Mouse (Mus musculus) embryonic facial prominence, embryonic 13.5 days (tissue): ENCODE measurements around the gene Simc1. TPM values are rescaled to one million over a fixed set of nuclear protein-coding genes. Genes with fewer than 3 reads are reported as not detected.
A peak's percentile ranks its signal among the peaks of the same experiment; 100 is the strongest.
"Not testable (repeated sequence)": the region's sequence is repeated elsewhere in the genome, so short reads cannot be mapped to it uniquely, and the experiment has no call there.

Experiments used
- ATAC-seq: fragments of 200-750 bp; cut with Nextera tagmentation; 2 replicates; pipeline ENCODE4 v1.8.0; 2017; ENCODE audit warnings: low read depth; ENCODE audit not compliant: insufficient number of reproducible peaks, insufficient read depth, low FRiP score, low TSS enrichment
- H3K27ac ChIP-seq: fragments of 300-500 bp; sonication (generic); 2 replicates; pipeline ENCODE4 v1.5.1; 2015; ENCODE audit warnings: moderate library complexity, mild to moderate bottlenecking, inconsistent platforms
- H3K27me3 ChIP-seq: fragments of 300-500 bp; sonication (generic); 2 replicates; pipeline ENCODE4 v1.6.1; 2015; ENCODE audit warnings: mild to moderate bottlenecking, inconsistent platforms
- H3K36me3 ChIP-seq: fragments of 300-500 bp; sonication (generic); 2 replicates; pipeline ENCODE4 v1.6.1; 2015; ENCODE audit warnings: mild to moderate bottlenecking, inconsistent platforms
- H3K4me1 ChIP-seq: fragments of 300-500 bp; sonication (generic); 2 replicates; pipeline ENCODE4 v1.6.1; 2015; ENCODE audit warnings: inconsistent platforms
- H3K4me2 ChIP-seq: fragments of 300-500 bp; sonication (generic); 2 replicates; pipeline ENCODE4 v1.6.1; 2015; ENCODE audit warnings: moderate library complexity, mild to moderate bottlenecking, inconsistent platforms
- H3K4me3 ChIP-seq: fragments of 300-500 bp; sonication (generic); 2 replicates; pipeline ENCODE4 v1.5.1; 2015; ENCODE audit warnings: mild to moderate bottlenecking, inconsistent platforms
- H3K9ac ChIP-seq: fragments of 300-500 bp; sonication (generic); 2 replicates; pipeline ENCODE4 v1.6.1; 2015; ENCODE audit warnings: mild to moderate bottlenecking, inconsistent platforms
- H3K9me3 ChIP-seq: fragments of 300-500 bp; sonication (generic); 2 replicates; pipeline ENCODE4 v1.6.1; 2016; ENCODE audit warnings: inconsistent platforms
- WGBS: fragments of 180-500 bp; shearing (Covaris S2); methylation state at CpG from one replicate; pipeline ENCODE4 v1.1.7; 2015; ENCODE audit warnings: mixed read lengths; 5-methylcytosine and 5-hydroxymethylcytosine counted together
- polyA plus RNA-seq: library from polyadenylated mRNA; unstranded; fragments of >200 nt; fragmentation: Nextera tagmentation; extraction: Ambion mirVana; gene quantifications from 2 replicates; pipeline ENCODE4 v1.2.1, GENCODE M21; 2015

The Simc1 gene
- polyA plus RNA-seq, 1 experiment from 2014 or later, result 17.2 TPM

- H3K9me3 ChIP-seq, result no peaks in the 10 kb centered on the region
- 83% methylated on average over 6 of the region's 6 CpGs for WGBS
- H3K4me3 ChIP-seq, result no peak overlapping the region
- H3K4me2 ChIP-seq, result no peak overlapping the region
- peaks cover 10% of the 10 kb centered on the region for H3K4me1 ChIP-seq
- no peak overlapping the region for H3K27ac ChIP-seq
- H3K36me3 ChIP-seq, result no peaks in the 10 kb centered on the region
- no peaks in the 10 kb centered on the region for H3K27me3 ChIP-seq
- ATAC-seq, result no peak
- no peak overlapping the region for H3K9ac ChIP-seq
These were observed 12.2 kb upstream of the Simc1 start for GRCm38 (mm10) chr13:54491381-54491780.

GRCm38 (mm10) chr13:54499551-54499950 lies 4.0 kb upstream of the Simc1 start:
- H3K9me3 ChIP-seq, H3K36me3 ChIP-seq, H3K4me2 ChIP-seq, H3K9ac ChIP-seq, H3K4me3 ChIP-seq, H3K27me3 ChIP-seq, ATAC-seq, H3K27ac ChIP-seq: not testable (repeated sequence)
- H3K4me1 ChIP-seq, result peaks cover 16% of the 10 kb centered on the region
- WGBS, result 94% methylated on average over 7 of the region's 7 CpGs

- no peak overlapping the region for H3K27ac ChIP-seq
- WGBS, result 77% methylated on average over 2 of the region's 2 CpGs
These were observed 2.2 kb upstream of the Simc1 start for GRCm38 (mm10) chr13:54501352-54501751.

GRCm38 (mm10) chr13:54501957-54502690 lies 1.5 kb upstream of the Simc1 start:
- ATAC-seq, result no peak
- Histone ChIP-seq H3K27me3 (0 out of 2 replicates have a peak, but pooled peaks cover 2% of the 10 kb centered on the region), H3K9me3 (no peaks in the 10 kb centered on the region), H3K4me1 (peaks cover 14% of the 10 kb centered on the region), H3K9ac (no peak overlapping the region), H3K4me3 (no peak overlapping the region), H3K36me3 (no peaks in the 10 kb centered on the region), H3K27ac (no peak overlapping the region), H3K4me2 (no peak overlapping the region)
- WGBS, result 58% methylated on average over 3 of the region's 3 CpGs

More at GRCm38 (mm10) chr13:54501352-54501751, 2.2 kb upstream of the Simc1 start:
- Histone ChIP-seq H3K9me3 (no peaks in the 10 kb centered on the region), H3K27me3 (0 out of 2 replicates have a peak, but pooled peaks cover 2% of the 10 kb centered on the region), H3K36me3 (no peaks in the 10 kb centered on the region), H3K9ac (no peak overlapping the region), H3K4me3 (no peak overlapping the region), H3K4me1 (peaks cover 14% of the 10 kb centered on the region), H3K4me2 (no peak overlapping the region)
- ATAC-seq, result no peak

- WGBS, result 1% methylated on average over 14 of the region's 14 CpGs
- H3K4me1 ChIP-seq, result peaks cover 14% of the 10 kb centered on the region
- peak overlapping the region; percentile 81 for H3K27ac ChIP-seq
- no peaks in the 10 kb centered on the region for H3K36me3 ChIP-seq
- ATAC-seq, result peak; percentile 45; the same call in 1 of the 2 replicates
- peak overlapping the region; percentile 73 for H3K4me2 ChIP-seq
- peak overlapping the region; percentile 80 for H3K4me3 ChIP-seq
- no peaks in the 10 kb centered on the region for H3K9me3 ChIP-seq
- 0 out of 2 replicates have a peak, but pooled peaks cover 2% of the 10 kb centered on the region for H3K27me3 ChIP-seq
- peak overlapping the region; percentile 90 for H3K9ac ChIP-seq
These were observed 338 bp upstream of the Simc1 start for GRCm38 (mm10) chr13:54503278-54503603.

- 20% methylated on average over 7 of the region's 7 CpGs for WGBS
- H3K27me3 ChIP-seq, result 0 out of 2 replicates have a peak, but pooled peaks cover 2% of the 10 kb centered on the region
These were observed 1.2 kb downstream of the Simc1 start for GRCm38 (mm10) chr13:54504611-54505260.

GRCm38 (mm10) chr13:54505920-54506319 lies 2.3 kb downstream of the Simc1 start:
- Histone ChIP-seq H3K27me3 (0 out of 2 replicates have a peak, but pooled peaks cover 2% of the 10 kb centered on the region), H3K36me3 (no peaks in the 10 kb centered on the region), H3K27ac (no peak overlapping the region), H3K9me3 (no peaks in the 10 kb centered on the region), H3K4me3 (no peak overlapping the region), H3K4me1 (peaks cover 14% of the 10 kb centered on the region), H3K4me2 (no peak overlapping the region), H3K9ac (no peak overlapping the region)
- ATAC-seq, result no peak
- WGBS, result 88% methylated on average over 1 of the region's 1 CpGs

More at GRCm38 (mm10) chr13:54504611-54505260, 1.2 kb downstream of the Simc1 start:
- no peaks in the 10 kb centered on the region for H3K36me3 ChIP-seq
- no peak for ATAC-seq
- H3K9me3 ChIP-seq, result no peaks in the 10 kb centered on the region
- 0 out of 2 replicates have a peak overlapping the region, but pooled peaks have one; percentile 81 for H3K27ac ChIP-seq
- H3K4me1 ChIP-seq, result peaks cover 14% of the 10 kb centered on the region
- peak overlapping the region; percentile 90 for H3K9ac ChIP-seq
- H3K4me2 ChIP-seq, result peak overlapping the region; percentile 73
- H3K4me3 ChIP-seq, result peak overlapping the region; percentile 80

GRCm38 (mm10) chr13:54520221-54520620 lies 16.6 kb downstream of the Simc1 start:
- no peak overlapping the region for H3K9ac ChIP-seq
- no peak for ATAC-seq
- no peak overlapping the region for H3K27ac ChIP-seq
- WGBS, result 92% methylated on average over 4 of the region's 4 CpGs
- H3K4me1 ChIP-seq, result no peaks in the 10 kb centered on the region
- no peaks in the 10 kb centered on the region for H3K27me3 ChIP-seq
- 0 out of 2 replicates have a peak, but pooled peaks cover 3% of the 10 kb centered on the region for H3K9me3 ChIP-seq
- H3K4me3 ChIP-seq, result no peak overlapping the region
- no peak overlapping the region for H3K4me2 ChIP-seq
- H3K36me3 ChIP-seq, result peaks cover 24% of the 10 kb centered on the region

- Histone ChIP-seq H3K27ac (no peak overlapping the region), H3K4me2 (no peak overlapping the region), H3K36me3 (peaks cover 27% of the 10 kb centered on the region), H3K27me3 (no peaks in the 10 kb centered on the region), H3K9ac (no peak overlapping the region), H3K9me3 (no peaks in the 10 kb centered on the region), H3K4me3 (no peak overlapping the region), H3K4me1 (no peaks in the 10 kb centered on the region)
- ATAC-seq, result no peak
These were observed 17.6 kb downstream of the Simc1 start for GRCm38 (mm10) chr13:54521181-54521580.

GRCm38 (mm10) chr13:54527140-54527539 lies 23.6 kb downstream of the Simc1 start:
- Histone ChIP-seq H3K27me3 (no peaks in the 10 kb centered on the region), H3K9me3 (no peaks in the 10 kb centered on the region), H3K4me2 (no peak overlapping the region), H3K4me3 (no peak overlapping the region), H3K36me3 (peaks cover 71% of the 10 kb centered on the region), H3K27ac (no peak overlapping the region), H3K4me1 (no peaks in the 10 kb centered on the region), H3K9ac (no peak overlapping the region)
- 85% methylated on average over 6 of the region's 6 CpGs for WGBS
- no peak for ATAC-seq

GRCm38 (mm10) chr13:54532134-54532533 lies 28.6 kb downstream of the Simc1 start:
- Histone ChIP-seq H3K27me3 (no peaks in the 10 kb centered on the region), H3K4me1 (no peaks in the 10 kb centered on the region), H3K27ac (no peak overlapping the region), H3K4me2 (no peak overlapping the region), H3K9me3 (no peaks in the 10 kb centered on the region), H3K36me3 (peaks cover 77% of the 10 kb centered on the region), H3K4me3 (no peak overlapping the region), H3K9ac (no peak overlapping the region)
- no peak for ATAC-seq

- Histone ChIP-seq H3K9me3 (no peaks in the 10 kb centered on the region), H3K27me3 (no peaks in the 10 kb centered on the region), H3K9ac (no peak overlapping the region), H3K36me3 (peaks cover 70% of the 10 kb centered on the region), H3K27ac (no peak overlapping the region), H3K4me3 (no peak overlapping the region), H3K4me1 (no peaks in the 10 kb centered on the region), H3K4me2 (no peak overlapping the region)
- WGBS, result 85% methylated on average over 7 of the region's 7 CpGs
- ATAC-seq, result no peak
These were observed 44.5 kb downstream of the Simc1 start for GRCm38 (mm10) chr13:54548036-54548435.
